Mouse (Mus musculus) MEL (cell line): ENCODE measurements around the gene Rsrc1. TPM values are rescaled to one million over a fixed set of nuclear protein-coding genes. Genes with fewer than 3 reads are reported as not detected.

Experiments used
- DNase-seq: peaks from one replicate; pipeline ENCODE4 v3.0.0; 2011; ENCODE audit warnings: low read depth, low spot score
- H3K27ac ChIP-seq: 2 replicates; pipeline ENCODE4 v1.5.1; 2012; ENCODE audit warnings: low read depth, mild to moderate bottlenecking, control low read depth, low read length, moderate library complexity; ENCODE audit not compliant: control insufficient read depth
- H3K27me3 ChIP-seq, 2 experiments: fragments of 150-350 bp in 1 of 2; sonication (generic) in 1 of 2; 2 replicates each; pipeline ENCODE4 v1.6.1; 2012; ENCODE audit warnings: low read length in 2 of 2, mild to moderate bottlenecking in 2 of 2, improper control_type of control experiment in 1 of 2, moderate library complexity in 1 of 2; ENCODE audit not compliant: insufficient read depth in 2 of 2, control insufficient read depth in 1 of 2
- H3K36me3 ChIP-seq, 2 experiments: 2 replicates each; pipeline ENCODE4 v1.6.1; 2012 to 2014; ENCODE audit warnings: low read length in 2 of 2, improper control_type of control experiment in 1 of 2, inconsistent platforms in 1 of 2, mild to moderate bottlenecking in 1 of 2; ENCODE audit not compliant: insufficient read depth in 2 of 2, control insufficient read depth in 1 of 2
- H3K4me1 ChIP-seq, 2 experiments: fragments of 150-350 bp in 1 of 2; sonication (generic) in 1 of 2; 2 replicates each; pipeline ENCODE4 v1.6.1; 2012; ENCODE audit warnings: low read length in 2 of 2, improper control_type of control experiment in 1 of 2, mild to moderate bottlenecking in 1 of 2; ENCODE audit not compliant: insufficient read depth in 2 of 2, control insufficient read depth in 1 of 2
- H3K4me3 ChIP-seq, 2 experiments: fragments of 150-350 bp in 1 of 2; sonication (generic) in 1 of 2; 2 replicates each; pipeline ENCODE4 v1.5.1; 2012; ENCODE audit warnings: low read depth in 2 of 2, low read length in 2 of 2, mild to moderate bottlenecking in 2 of 2, moderate library complexity in 2 of 2, control low read depth in 1 of 2, improper control_type of control experiment in 1 of 2; ENCODE audit not compliant: control insufficient read depth in 1 of 2, insufficient read depth in 1 of 2
- H3K79me2 ChIP-seq: 2 replicates; pipeline ENCODE4 v1.6.1; 2012; ENCODE audit warnings: mild to moderate bottlenecking, low read length, moderate library complexity; ENCODE audit not compliant: control insufficient read depth, poor library complexity, insufficient read depth
- H3K9ac ChIP-seq: 2 replicates; pipeline ENCODE4 v1.6.1; 2012; ENCODE audit warnings: low read depth, mild to moderate bottlenecking, control low read depth, low read length, moderate library complexity; ENCODE audit not compliant: control insufficient read depth, poor library complexity, severe bottlenecking
- H3K9me3 ChIP-seq: fragments of 150-350 bp; sonication (generic); replicated peaks from 2 replicates; pipeline ENCODE4 v1.6.1; 2012; ENCODE audit warnings: mild to moderate bottlenecking, low read length, improper control_type of control experiment, moderate library complexity; ENCODE audit not compliant: insufficient read depth
- CHD1 ChIP-seq: IDR thresholded peaks from 2 replicates; pipeline ENCODE4 v1.6.1; 2012; ENCODE audit warnings: low read depth, mild to moderate bottlenecking, inconsistent platforms, low read length, improper control_type of control experiment
- CTCF ChIP-seq, 3 experiments: IDR thresholded peaks in 2 of 3; conservative IDR thresholded peaks in 1 of 3; 2 replicates each; pipeline ENCODE4 v1.5.1; 2011 to 2012; ENCODE audit warnings: low read length in 3 of 3, low read depth in 2 of 3, mild to moderate bottlenecking in 2 of 3, improper control_type of control experiment in 1 of 3, inconsistent platforms in 1 of 3, mixed read lengths in 1 of 3, moderate library complexity in 1 of 3; ENCODE audit not compliant: control insufficient read depth in 1 of 3, insufficient read depth in 1 of 3, poor library complexity in 1 of 3, severe bottlenecking in 1 of 3
- E2F4 ChIP-seq: IDR thresholded peaks from 2 replicates; pipeline ENCODE4 v1.6.1; 2011; ENCODE audit warnings: low read depth, low read length, improper control_type of control experiment, borderline replicate concordance
- EP300 ChIP-seq, 2 experiments: IDR thresholded peaks; 2 replicates each; pipeline ENCODE4 v1.6.1; 2011; ENCODE audit warnings: improper control_type of control experiment in 2 of 2, low read length in 2 of 2, low read depth in 1 of 2, mild to moderate bottlenecking in 1 of 2
- ETS1 ChIP-seq: IDR thresholded peaks from 2 replicates; pipeline ENCODE4 v1.6.1; 2012; ENCODE audit warnings: low read depth, mild to moderate bottlenecking, inconsistent platforms, low read length, improper control_type of control experiment, moderate library complexity
- GABPA ChIP-seq: IDR thresholded peaks from 2 replicates; pipeline ENCODE4 v1.6.1; 2012; ENCODE audit warnings: low read depth, mild to moderate bottlenecking, inconsistent platforms, low read length, improper control_type of control experiment, moderate library complexity
- JUND ChIP-seq: IDR thresholded peaks from 2 replicates; pipeline ENCODE4 v1.6.1; 2011; ENCODE audit warnings: low read depth, mild to moderate bottlenecking, improper control_type of control experiment, low read length
- MAFK ChIP-seq: IDR thresholded peaks from 2 replicates; pipeline ENCODE4 v1.6.1; 2011; ENCODE audit warnings: low read depth, mild to moderate bottlenecking, low read length, improper control_type of control experiment, borderline replicate concordance
- MAZ ChIP-seq: IDR thresholded peaks from 2 replicates; pipeline ENCODE4 v1.6.1; 2012; ENCODE audit warnings: low read depth, mild to moderate bottlenecking, inconsistent platforms, low read length, improper control_type of control experiment
- MXI1 ChIP-seq: IDR thresholded peaks from 2 replicates; pipeline ENCODE4 v1.6.1; 2011; ENCODE audit warnings: mild to moderate bottlenecking, low read depth, low read length, improper control_type of control experiment
- MYC ChIP-seq: IDR thresholded peaks from 2 replicates; pipeline ENCODE4 v1.6.1; 2011; ENCODE audit warnings: low read depth, mild to moderate bottlenecking, low read length, improper control_type of control experiment, moderate library complexity
- POLR2A ChIP-seq, 2 experiments: IDR thresholded peaks; 2 replicates each; pipeline ENCODE4 v1.6.1; 2011 to 2012; ENCODE audit warnings: low read length in 2 of 2, mild to moderate bottlenecking in 2 of 2, control low read depth in 1 of 2, improper control_type of control experiment in 1 of 2, low read depth in 1 of 2, moderate library complexity in 1 of 2; ENCODE audit not compliant: control insufficient read depth in 1 of 2, insufficient read depth in 1 of 2, poor library complexity in 1 of 2
- POLR2AphosphoS5 ChIP-seq: IDR thresholded peaks from 2 replicates; pipeline ENCODE4 v1.6.1; 2012; ENCODE audit warnings: low read depth, borderline replicate concordance, mild to moderate bottlenecking, inconsistent platforms, low read length, moderate library complexity, mixed read lengths
- RAD21 ChIP-seq: IDR thresholded peaks from 2 replicates; pipeline ENCODE4 v1.6.1; 2011; ENCODE audit warnings: mild to moderate bottlenecking, low read depth, low read length, improper control_type of control experiment
- RCOR1 ChIP-seq: IDR thresholded peaks from 2 replicates; pipeline ENCODE4 v1.6.1; 2012; ENCODE audit warnings: low read depth, mild to moderate bottlenecking, inconsistent platforms, low read length, improper control_type of control experiment
- SIN3A ChIP-seq: IDR thresholded peaks from 2 replicates; pipeline ENCODE4 v1.6.1; 2012; ENCODE audit warnings: low read length, improper control_type of control experiment, inconsistent platforms
- SMC3 ChIP-seq: IDR thresholded peaks from 2 replicates; pipeline ENCODE4 v1.6.1; 2011; ENCODE audit warnings: low read depth, low read length, improper control_type of control experiment
- TAL1 ChIP-seq: IDR thresholded peaks from 2 replicates; pipeline ENCODE4 v1.6.1; 2012; ENCODE audit warnings: mild to moderate bottlenecking, inconsistent platforms, low read length, moderate library complexity, mixed read lengths
- TCF12 ChIP-seq: IDR thresholded peaks from 2 replicates; pipeline ENCODE4 v1.6.1; 2014; ENCODE audit warnings: low read depth, mild to moderate bottlenecking, inconsistent platforms, low read length, improper control_type of control experiment, moderate library complexity
- UBTF ChIP-seq: IDR thresholded peaks from 2 replicates; pipeline ENCODE4 v1.6.1; 2012; ENCODE audit warnings: low read depth, mild to moderate bottlenecking, inconsistent platforms, low read length, improper control_type of control experiment, moderate library complexity, borderline replicate concordance; ENCODE audit not compliant: insufficient read depth
- polyA plus RNA-seq, 2 experiments: library from polyadenylated mRNA; stranded (reverse) in 1 of 2; unstranded in 1 of 2; fragments of >175 nt in 1 of 2; fragments of >200 nt in 1 of 2; gene quantifications; 2 replicates each; pipeline versions ENCODE4 v1.2.1 to v1.2.4; 2012; ENCODE audit warnings: low replicate concordance in 2 of 2, low read depth in 1 of 2; ENCODE audit not compliant: insufficient read length in 2 of 2, insufficient read depth in 1 of 2, missing spikeins in 1 of 2
- total RNA-seq: library from RNA; depleted of rRNA; stranded (reverse); fragments of 300-350 nt; gene quantifications from 2 replicates; pipeline ENCODE4 v1.2.3, GENCODE M21; 2012; rRNA removed

The Rsrc1 gene
- total RNA-seq (20.8 and 22.8 TPM in 2 replicates), polyA plus RNA-seq (100 to 1,000 TPM in 1 of 2 experiments, 10 to 100 TPM in 1; 42.7 to 100 TPM)

DNA sequence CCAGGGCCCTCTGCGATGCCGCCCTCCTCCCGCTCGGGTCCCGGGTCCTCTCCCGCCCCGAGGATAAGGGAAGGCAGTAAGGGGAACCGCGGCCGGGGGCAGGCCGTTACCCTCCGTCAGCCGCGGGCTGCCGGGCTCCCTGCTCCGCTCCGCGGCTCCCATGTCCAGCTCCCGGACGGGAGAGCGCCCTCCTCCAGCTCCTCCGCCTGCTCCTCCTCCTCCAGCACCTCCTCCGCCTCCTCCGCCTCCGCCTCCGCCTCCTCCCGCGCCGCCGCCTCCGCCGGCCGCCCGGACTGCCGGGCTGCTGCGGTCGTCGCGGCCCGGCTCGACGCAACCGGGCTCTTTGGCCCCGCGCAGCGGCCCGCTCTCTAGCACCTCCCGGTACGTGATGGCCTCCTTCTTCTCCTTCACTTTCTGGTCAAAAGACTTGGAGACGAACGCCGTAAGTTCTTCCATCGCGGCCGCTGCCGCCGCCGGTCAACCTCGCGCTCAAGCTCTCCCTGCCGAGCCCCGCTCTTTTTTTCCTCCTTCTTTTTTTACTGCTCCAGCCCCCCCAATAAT lies at the start of gene Rsrc1:
TSS of gene Rsrc1 (plus strand) at position 290 of the 561 bp plus-strand sequence.
- DNase-seq, result peak; percentile 68
- Histone ChIP-seq H3K4me1 (peaks cover 3 to 5% of the 10 kb centered on the region in 2 experiments; a peak in 2 of 4 replicates), H3K36me3 (peaks cover 0 to 5% of the 10 kb centered on the region in 2 experiments; a peak in 2 of 4 replicates), H3K9ac (peak within 1 kb of the TSS; percentile 87), H3K27ac (peak within 1 kb of the TSS; percentile 85), H3K27me3 (no peaks in the 10 kb centered on the region), H3K4me3 (peak within 1 kb of the TSS; percentile 76 to 89), H3K9me3 (no peaks in the 10 kb centered on the region), H3K79me2 (peaks cover 12% of the 10 kb centered on the region)
- TF ChIP-seq UBTF (peak; percentile 94; the same call in 1 of the 2 replicates), MYC (no peak), CTCF (IDR thresholded peaks at IDR 0.05 in 2 of 3, conservative IDR thresholded peaks at IDR 0.05 in 1 of 3; ENCODE audit: control insufficient read depth in 1 of 3, insufficient read depth in 1 of 3, low read depth in 2 of 3, low read length in 3 of 3, poor library complexity in 1 of 3, severe bottlenecking in 1 of 3) (0 out of 6 replicates have a peak, but pooled peaks of 1 of the 3 experiments have one; percentile 11), ETS1 (no peak), TCF12 (0 out of 2 replicates have a peak, but pooled peaks have one; percentile 31), MAFK (no peak), RAD21 (no peak), POLR2A (IDR thresholded peaks at IDR 0.05; ENCODE audit: control insufficient read depth in 1 of 2, insufficient read depth in 1 of 2, low read depth in 1 of 2, low read length in 2 of 2, poor library complexity in 1 of 2) (peak in 1 of 2 experiments; percentile 45; a peak in 2 of 4 replicates), TAL1 (no peak), CHD1 (0 out of 2 replicates have a peak, but pooled peaks have one; percentile 8)

- Histone ChIP-seq H3K4me1 (no peaks in the 10 kb centered on the region), H3K4me3 (no peak overlapping the region), H3K9me3 (no peaks in the 10 kb centered on the region), H3K27ac (no peak overlapping the region), H3K79me2 (no peaks in the 10 kb centered on the region), H3K36me3 (no peaks in the 10 kb centered on the region), H3K27me3 (peaks cover 3% of the 10 kb centered on the region in 2 experiments), H3K9ac (no peak overlapping the region)
- TF ChIP-seq MAZ (no peak), RCOR1 (no peak), GABPA (no peak), MXI1 (no peak), CTCF (IDR thresholded peaks at IDR 0.05 in 2 of 3, conservative IDR thresholded peaks at IDR 0.05 in 1 of 3; ENCODE audit: control insufficient read depth in 1 of 3, insufficient read depth in 1 of 3, low read depth in 2 of 3, low read length in 3 of 3, poor library complexity in 1 of 3, severe bottlenecking in 1 of 3) (no peak), POLR2AphosphoS5 (no peak), SMC3 (no peak), POLR2A (IDR thresholded peaks at IDR 0.05; ENCODE audit: control insufficient read depth in 1 of 2, insufficient read depth in 1 of 2, low read depth in 1 of 2, low read length in 2 of 2, poor library complexity in 1 of 2) (no peak), SIN3A (no peak), TCF12 (no peak), E2F4 (no peak), MYC (no peak), CHD1 (no peak), JUND (no peak), EP300 (IDR thresholded peaks at IDR 0.05; ENCODE audit: low read depth in 1 of 2, low read length in 2 of 2) (no peak)
- DNase-seq, result no peak
These were observed 41.5 kb upstream of the Rsrc1 start for GRCm38 (mm10) chr3:66939675-66940074.
